Mouse (Mus musculus) adrenal gland, adult 8-10 months (tissue): ENCODE measurements at regions not wholly inside any gene's neighbourhood (a gene's known extent, or its start where the extent isn't known, plus 50 kb on each side); places are given as distances from the start of the nearest gene placed in this dataset.

ENCODE experiments used
- DNase-seq: peaks from one replicate; pipeline ENCODE4 v3.0.0; 2022

- peak; percentile 3 for DNase-seq
Observed at GRCm38 (mm10) chr6:123930951-123931350, 77.7 kb upstream of the Vmn2r25 start.

GRCm38 (mm10) chr6:123937930-123938329, 84.7 kb upstream of the Vmn2r25 start:
- DNase-seq: no peak

GRCm38 (mm10) chr6:123961321-123961720, 63.0 kb upstream of the Vmn2r26 start:
- no peak for DNase-seq

GRCm38 (mm10) chr6:123971180-123971579, 53.2 kb upstream of the Vmn2r26 start:
- DNase-seq: no peak
